Mouse (Mus musculus): ENCODE measurements around the gene Rbsn. TPM values are rescaled to one million over a fixed set of nuclear protein-coding genes. Genes with fewer than 3 reads are reported as not detected.

The Rbsn gene
- total and polyA plus RNA-seq, 3 experiments: 6.4 to 15.7 (median 11.6) TPM

DNA sequence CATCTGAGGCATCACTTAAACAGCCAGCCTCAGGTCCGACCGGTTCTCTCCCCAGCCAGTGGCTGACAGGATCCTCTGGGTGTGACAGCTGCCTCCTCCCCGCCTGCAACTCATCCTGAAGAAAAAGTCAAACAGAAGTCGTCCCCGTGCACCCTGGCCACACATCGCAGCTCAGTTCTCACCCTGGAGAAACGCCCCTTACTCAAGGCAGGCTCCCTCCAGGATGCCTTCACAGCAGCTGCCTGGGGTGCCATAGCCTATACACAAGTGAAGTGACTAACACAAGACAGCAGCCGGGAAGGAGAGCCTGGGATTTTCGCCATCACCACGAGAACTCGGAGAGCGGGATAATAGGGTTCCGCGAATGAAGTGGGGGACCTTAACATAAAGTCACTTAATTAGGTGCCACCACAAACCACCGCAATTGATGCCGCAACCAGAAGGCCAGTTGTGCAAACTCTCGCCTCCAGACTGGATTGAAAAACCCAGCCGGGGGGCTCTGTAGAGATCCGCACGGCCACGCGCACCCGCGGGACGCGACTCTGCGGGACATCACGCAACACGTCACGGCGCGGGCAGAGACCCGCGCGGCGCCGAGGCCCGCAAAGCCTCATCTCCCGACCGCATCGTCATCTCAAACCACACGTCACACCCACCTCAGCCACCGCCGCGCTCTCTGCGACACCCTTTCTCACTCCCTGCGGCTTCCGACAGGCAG lies 511 bp downstream of the Rbsn start:
- Histone ChIP-seq H3K27ac (peak overlapping the region; percentile 79), H3K27me3 (ENCODE audit: control insufficient read depth, insufficient read depth, low read length) (no peaks in the 10 kb centered on the region), H3K9ac (ENCODE audit: low read depth, low read length) (peak overlapping the region; percentile 88), H3K79me2 (replicated peaks; ENCODE audit: control insufficient read depth, insufficient read depth, low read length) (peaks cover 1% of the 10 kb centered on the region; the same call in 1 of the 2 replicates), H3K4me1 (ENCODE audit: control insufficient read depth, insufficient read depth, low read length) (peaks cover 2% of the 10 kb centered on the region; the same call in 1 of the 2 replicates), H3K4me3 (peak overlapping the region; percentile 94), H3K36me3 (ENCODE audit: control insufficient read depth, insufficient read depth, low read length) (no peaks in the 10 kb centered on the region)
- peak; percentile 7 to 27 for DNase-seq
- TF ChIP-seq POLR2A (IDR thresholded peaks at IDR 0.05; ENCODE audit: insufficient read depth, low read depth, low read length) (no peak), CTCF (IDR thresholded peaks at IDR 0.05) (no peak), EP300 (IDR thresholded peaks at IDR 0.05; ENCODE audit: insufficient read depth, low read depth, low read length) (no peak)
- under 1% methylated on average over 48 of the region's 48 CpGs for WGBS
- intact Hi-C loops (cut with DNase I): loop anchor here (5.0 kb wide), 1 partner anchor 337 kb away; the partner anchor contains the start of gene Ccdc174

DNA sequence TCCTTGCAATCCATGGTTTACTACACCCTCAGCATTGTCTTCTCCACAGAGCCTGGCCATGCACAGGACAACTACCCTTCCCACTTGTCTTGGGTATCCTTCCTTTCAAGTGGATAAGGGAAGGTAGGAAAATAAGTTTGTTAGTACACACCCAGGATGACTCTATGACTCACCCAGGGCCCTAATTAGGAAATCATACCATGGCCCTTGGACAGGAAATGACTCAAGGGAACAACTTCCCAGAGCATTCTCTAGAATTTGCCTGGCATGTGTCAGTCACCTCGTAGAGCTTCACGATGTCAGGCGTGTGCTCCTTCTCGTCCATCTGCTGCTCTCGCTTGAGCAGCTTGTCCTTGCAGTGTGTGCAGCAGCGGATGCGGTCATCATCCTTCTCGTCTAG lies 15.3 kb downstream of the Rbsn start:
- H3K27me3 ChIP-seq (ENCODE audit: control insufficient read depth, insufficient read depth, low read length): no peaks in the 10 kb centered on the region
- H3K27ac ChIP-seq: no peak overlapping the region
- peaks cover 4% of the 10 kb centered on the region for H3K36me3 ChIP-seq (ENCODE audit: control insufficient read depth, insufficient read depth, low read length)
- H3K9ac ChIP-seq (ENCODE audit: low read depth, low read length): no peak overlapping the region
- no peak for TF ChIP-seq CTCF (IDR thresholded peaks at IDR 0.05)
- no peak for TF ChIP-seq POLR2A (IDR thresholded peaks at IDR 0.05; ENCODE audit: insufficient read depth, low read depth, low read length)
- TF ChIP-seq EP300 (IDR thresholded peaks at IDR 0.05; ENCODE audit: insufficient read depth, low read depth, low read length): no peak
- no peaks in the 10 kb centered on the region for H3K79me2 ChIP-seq (replicated peaks; ENCODE audit: control insufficient read depth, insufficient read depth, low read length)
- 61% methylated on average over 8 of the region's 8 CpGs for WGBS
- H3K4me3 ChIP-seq: no peak overlapping the region
- intact Hi-C loops (cut with DNase I): no loop called here
- peaks cover 1% of the 10 kb centered on the region; the same call in 1 of the 2 replicates for H3K4me1 ChIP-seq (ENCODE audit: control insufficient read depth, insufficient read depth, low read length)
- DNase-seq: no peak

DNA sequence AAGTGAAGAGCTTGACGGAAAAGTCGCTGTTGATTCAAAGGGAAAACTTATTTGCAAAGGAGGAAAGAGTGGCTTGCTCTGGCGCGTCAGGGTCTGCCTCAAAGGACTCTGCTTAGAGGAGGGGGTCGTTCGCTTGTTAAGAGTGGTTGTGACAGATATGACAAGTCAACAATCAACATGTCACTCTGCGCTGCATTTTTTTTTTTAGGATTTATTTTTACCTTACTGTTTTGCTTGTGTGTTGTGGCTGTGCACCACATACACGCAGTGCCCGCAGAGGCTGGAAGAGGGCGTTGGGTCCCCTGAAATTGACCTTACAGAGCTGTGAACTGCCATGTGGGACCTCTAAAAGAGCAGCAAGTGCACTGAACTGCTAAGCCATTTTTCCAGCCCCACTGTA lies 30.5 kb downstream of the Rbsn start:
- H3K79me2 ChIP-seq (replicated peaks; ENCODE audit: control insufficient read depth, insufficient read depth, low read length): no peaks in the 10 kb centered on the region; the same call in 1 of the 2 replicates
- intact Hi-C loops (cut with DNase I): loop anchor here (5.0 to 10.0 kb wide), 2 partner anchors 92 to 279 kb away; partner anchors contain the start of genes 4930590J08Rik and Nr2c2
- H3K27ac ChIP-seq: peak overlapping the region; percentile 66
- 10% methylated on average over 10 of the region's 10 CpGs for WGBS
- H3K4me3 ChIP-seq: peak overlapping the region; percentile 74
- peaks cover 1% of the 10 kb centered on the region; the same call in 1 of the 2 replicates for H3K4me1 ChIP-seq (ENCODE audit: control insufficient read depth, insufficient read depth, low read length)
- no peaks in the 10 kb centered on the region for H3K36me3 ChIP-seq (ENCODE audit: control insufficient read depth, insufficient read depth, low read length)
- peak overlapping the region; percentile 54 for H3K9ac ChIP-seq (ENCODE audit: low read depth, low read length)
- no peak for DNase-seq
- no peaks in the 10 kb centered on the region for H3K27me3 ChIP-seq (ENCODE audit: control insufficient read depth, insufficient read depth, low read length)
- TF ChIP-seq EP300 (IDR thresholded peaks at IDR 0.05; ENCODE audit: insufficient read depth, low read depth, low read length) (no peak), CTCF (IDR thresholded peaks at IDR 0.05) (peak; percentile 19; the same call in 1 of the 2 replicates)

DNA sequence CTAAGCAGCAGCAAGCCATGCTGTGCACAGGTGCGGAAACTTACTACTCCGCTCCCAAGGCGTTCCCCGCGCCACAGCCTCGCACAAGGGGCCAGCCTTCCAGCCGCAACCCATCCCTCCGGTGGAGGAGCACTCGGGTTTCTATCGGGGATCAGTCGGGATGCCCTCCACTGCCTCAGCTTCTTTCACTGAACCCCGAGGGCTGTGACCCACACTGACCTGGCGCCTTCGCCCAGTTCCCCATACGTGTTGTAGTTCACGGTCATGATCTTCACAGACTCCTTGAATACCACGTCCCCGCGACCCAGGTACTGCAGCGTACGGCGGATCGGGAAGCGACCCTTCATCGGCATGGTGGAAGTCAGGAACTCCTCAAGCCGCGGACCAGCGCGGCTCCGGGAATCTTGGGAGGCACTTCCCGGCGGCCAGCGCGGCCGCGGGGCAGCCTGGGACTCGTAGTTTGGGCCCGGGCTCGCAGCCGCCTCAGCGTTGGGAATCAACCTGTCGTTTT lies 31.0 kb downstream of the Rbsn start, which contains the start of gene Mrps25:
Gene Mrps25, minus strand, starts transcription at position 413 of the 511 bp plus-strand sequence.
- no peaks in the 10 kb centered on the region for H3K36me3 ChIP-seq (ENCODE audit: control insufficient read depth, insufficient read depth, low read length)
- intact Hi-C loops (cut with DNase I): loop anchor here (5.0 to 10.0 kb wide), 2 partner anchors 91 to 279 kb away; partner anchors contain the start of genes 4930590J08Rik and Nr2c2

DNA sequence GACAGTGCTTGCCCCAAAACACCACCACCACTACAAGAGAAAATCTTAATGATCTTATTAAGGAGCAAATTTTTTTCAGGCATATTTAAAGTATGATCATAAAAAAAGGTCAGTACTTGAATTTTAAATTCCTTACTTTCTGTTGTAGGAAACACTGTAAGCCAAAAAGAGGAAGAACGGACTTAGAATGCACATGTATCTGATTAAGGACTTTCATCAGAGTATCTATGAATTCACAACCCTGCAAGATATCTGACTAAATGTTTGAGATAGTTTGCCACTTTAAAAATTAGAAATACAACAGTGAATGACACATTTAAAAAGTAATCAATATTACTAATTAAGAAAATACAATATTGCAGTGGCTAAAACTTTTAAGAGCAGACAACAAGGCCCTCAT lies 38.3 kb downstream of the Rbsn start:
- Histone ChIP-seq H3K9ac (ENCODE audit: low read depth, low read length) (no peak overlapping the region), H3K27me3 (ENCODE audit: control insufficient read depth, insufficient read depth, low read length) (no peaks in the 10 kb centered on the region), H3K27ac (no peak overlapping the region), H3K4me3 (no peak overlapping the region), H3K4me1 (ENCODE audit: control insufficient read depth, insufficient read depth, low read length) (no peaks in the 10 kb centered on the region), H3K79me2 (replicated peaks; ENCODE audit: control insufficient read depth, insufficient read depth, low read length) (no peaks in the 10 kb centered on the region; the same call in 1 of the 2 replicates), H3K36me3 (ENCODE audit: control insufficient read depth, insufficient read depth, low read length) (no peaks in the 10 kb centered on the region)
- TF ChIP-seq CTCF (IDR thresholded peaks at IDR 0.05) (no peak), POLR2A (IDR thresholded peaks at IDR 0.05; ENCODE audit: insufficient read depth, low read depth, low read length) (no peak)
- intact Hi-C loops (cut with DNase I): no loop called here
- no peak for DNase-seq
- WGBS: 92% methylated on average over 1 of the region's 1 CpGs

More for the DNA sequence above, 31.0 kb downstream of the Rbsn start, which contains the start of gene Mrps25:
- Histone ChIP-seq H3K4me3 (peak within 1 kb of the TSS; percentile 74), H3K4me1 (ENCODE audit: control insufficient read depth, insufficient read depth, low read length) (peaks cover 1% of the 10 kb centered on the region; the same call in 1 of the 2 replicates), H3K27me3 (ENCODE audit: control insufficient read depth, insufficient read depth, low read length) (no peaks in the 10 kb centered on the region), H3K79me2 (replicated peaks; ENCODE audit: control insufficient read depth, insufficient read depth, low read length) (no peaks in the 10 kb centered on the region; the same call in 1 of the 2 replicates), H3K9ac (ENCODE audit: low read depth, low read length) (peak within 1 kb of the TSS; percentile 87), H3K27ac (peak within 1 kb of the TSS; percentile 66)
- TF ChIP-seq CTCF (IDR thresholded peaks at IDR 0.05): no peak
- peak; percentile 94 for TF ChIP-seq POLR2A (IDR thresholded peaks at IDR 0.05; ENCODE audit: insufficient read depth, low read depth, low read length)
- WGBS: under 1% methylated on average over 42 of the region's 42 CpGs
- peak; percentile 82 to 87 for DNase-seq

DNA sequence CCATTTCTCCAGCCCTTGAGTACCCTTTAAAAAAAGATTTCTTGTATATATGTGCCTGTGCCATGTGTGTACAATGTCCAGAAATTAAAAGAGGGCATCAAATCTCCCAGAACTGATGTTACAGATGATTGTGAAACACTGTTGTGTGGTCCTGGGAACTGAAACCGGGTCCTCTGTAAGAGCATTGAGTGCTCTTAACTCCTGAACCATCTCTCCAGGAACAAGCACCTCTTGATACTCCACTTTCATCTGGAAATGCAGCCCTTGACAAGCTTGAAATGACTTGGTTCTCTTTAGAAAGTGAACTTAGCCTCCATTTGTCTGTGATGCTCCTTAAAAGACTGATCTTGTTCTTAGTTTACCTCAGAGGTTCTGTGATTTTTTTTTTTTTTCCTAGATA lies 52.0 kb downstream of the Rbsn start:
- WGBS: 84% methylated on average over 1 of the region's 1 CpGs
- peaks cover 16% of the 10 kb centered on the region for H3K36me3 ChIP-seq (ENCODE audit: control insufficient read depth, insufficient read depth, low read length)
- H3K27ac ChIP-seq: no peak overlapping the region
- H3K4me1 ChIP-seq (ENCODE audit: control insufficient read depth, insufficient read depth, low read length): no peaks in the 10 kb centered on the region
- intact Hi-C loops (cut with DNase I): no loop called here
- no peak overlapping the region for H3K9ac ChIP-seq (ENCODE audit: low read depth, low read length)
- TF ChIP-seq EP300 (IDR thresholded peaks at IDR 0.05; ENCODE audit: insufficient read depth, low read depth, low read length): no peak
- TF ChIP-seq CTCF (IDR thresholded peaks at IDR 0.05): no peak
- no peak for TF ChIP-seq POLR2A (IDR thresholded peaks at IDR 0.05; ENCODE audit: insufficient read depth, low read depth, low read length)
- H3K79me2 ChIP-seq (replicated peaks; ENCODE audit: control insufficient read depth, insufficient read depth, low read length): no peaks in the 10 kb centered on the region
- no peak for DNase-seq
- no peak overlapping the region for H3K4me3 ChIP-seq
- H3K27me3 ChIP-seq (ENCODE audit: control insufficient read depth, insufficient read depth, low read length): no peaks in the 10 kb centered on the region
